Mouse (Mus musculus) fibroblast of lung, adult 2 months (primary cell): ENCODE data around the gene Pde11a.

Source experiments
- DNase-seq: peaks from one replicate; pipeline ENCODE4 v3.0.0-alpha.2; 2011; ENCODE audit warnings: low read depth

Pde11a gene

DNA sequence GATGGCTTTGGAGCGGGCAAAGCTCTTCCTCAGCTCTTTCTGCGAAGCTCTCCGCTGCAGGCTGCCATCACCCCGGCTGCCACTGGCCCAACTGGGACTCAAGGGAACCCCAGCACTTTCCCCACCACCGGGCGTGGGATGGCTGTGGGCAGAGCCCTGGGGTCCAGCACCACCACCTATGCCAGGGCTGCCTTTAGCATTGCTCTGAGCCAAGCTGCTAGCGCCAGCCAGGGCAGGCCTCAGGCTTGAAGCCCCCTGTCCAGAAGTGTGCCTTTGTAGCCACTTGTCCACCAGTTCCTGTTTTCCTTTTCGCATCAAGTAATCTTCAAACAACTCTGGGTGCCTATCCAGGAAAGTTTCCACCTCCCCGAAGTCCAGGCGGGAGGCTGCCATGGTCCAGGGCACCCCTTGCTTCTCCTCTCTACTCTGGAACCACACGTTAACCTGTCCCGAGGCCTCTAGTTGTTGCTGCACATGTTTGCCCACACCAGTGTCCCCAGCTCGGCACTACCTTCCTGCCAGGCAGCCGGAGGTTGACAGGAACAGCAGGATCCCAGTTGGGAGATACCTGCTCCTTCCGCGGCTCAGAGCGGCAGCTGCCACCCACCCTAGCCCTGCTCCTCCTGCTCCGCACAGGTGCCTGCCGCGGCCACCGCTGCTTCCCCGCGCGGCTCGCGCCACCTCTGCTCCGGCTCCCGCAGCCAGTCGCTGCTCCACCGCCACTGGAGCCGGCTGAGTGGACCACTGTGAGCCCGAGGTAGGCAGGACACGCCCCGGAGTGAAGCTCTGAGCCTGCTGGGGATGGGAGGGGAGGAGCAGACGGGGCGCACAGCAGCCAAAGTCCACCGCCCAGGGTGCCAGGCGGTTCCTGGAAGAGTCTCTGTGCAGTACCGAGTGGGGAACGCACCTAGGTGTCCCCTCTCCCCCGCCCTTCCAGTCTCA is at the start of gene Pde11a:
TSS of gene Pde11a (minus strand) at position 560 of the 942 bp plus-strand sequence.
- DNase-seq, result no peak

DNA sequence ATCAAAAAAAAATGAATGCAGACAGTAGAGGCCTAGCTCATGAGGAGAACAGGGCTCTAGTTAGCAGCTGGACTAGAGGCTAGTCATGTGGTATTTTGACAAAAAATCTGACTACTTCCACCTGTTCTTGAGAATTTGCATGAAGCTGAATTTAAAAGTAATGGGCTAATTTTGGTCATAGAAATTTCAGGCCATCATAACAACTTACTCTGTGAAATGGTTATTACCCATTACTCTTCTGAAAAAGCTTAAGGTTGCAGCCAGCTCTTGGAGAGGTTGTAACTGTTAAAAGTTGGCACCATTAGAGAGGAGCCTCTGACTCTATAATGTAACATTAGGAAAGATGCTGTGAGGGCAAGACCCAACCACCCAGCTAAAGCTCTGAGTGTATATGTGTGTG is 48.0 kb upstream of the Pde11a start:
- no peak for DNase-seq

DNA sequence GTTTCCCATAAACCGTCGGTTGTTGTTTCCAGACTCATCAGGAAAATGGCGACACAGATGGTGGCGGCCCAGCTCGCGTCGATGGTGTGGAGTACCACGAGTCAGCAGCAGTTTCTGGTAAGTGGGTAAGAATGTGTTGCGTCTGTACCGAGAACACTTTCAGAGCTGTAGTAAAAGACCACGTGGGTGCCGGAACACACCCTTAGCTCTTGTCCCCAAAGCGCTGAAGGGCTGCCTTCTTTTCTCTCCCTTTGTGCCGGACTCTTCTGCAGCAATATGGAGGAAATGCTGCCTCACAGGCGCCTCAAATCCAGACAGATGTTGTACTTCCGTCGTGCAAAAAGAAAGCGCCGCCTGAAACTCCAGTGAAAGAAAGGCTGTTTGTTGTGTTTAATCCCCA is 40.1 kb upstream of the Pde11a start:
- DNase-seq, result no peak

DNA sequence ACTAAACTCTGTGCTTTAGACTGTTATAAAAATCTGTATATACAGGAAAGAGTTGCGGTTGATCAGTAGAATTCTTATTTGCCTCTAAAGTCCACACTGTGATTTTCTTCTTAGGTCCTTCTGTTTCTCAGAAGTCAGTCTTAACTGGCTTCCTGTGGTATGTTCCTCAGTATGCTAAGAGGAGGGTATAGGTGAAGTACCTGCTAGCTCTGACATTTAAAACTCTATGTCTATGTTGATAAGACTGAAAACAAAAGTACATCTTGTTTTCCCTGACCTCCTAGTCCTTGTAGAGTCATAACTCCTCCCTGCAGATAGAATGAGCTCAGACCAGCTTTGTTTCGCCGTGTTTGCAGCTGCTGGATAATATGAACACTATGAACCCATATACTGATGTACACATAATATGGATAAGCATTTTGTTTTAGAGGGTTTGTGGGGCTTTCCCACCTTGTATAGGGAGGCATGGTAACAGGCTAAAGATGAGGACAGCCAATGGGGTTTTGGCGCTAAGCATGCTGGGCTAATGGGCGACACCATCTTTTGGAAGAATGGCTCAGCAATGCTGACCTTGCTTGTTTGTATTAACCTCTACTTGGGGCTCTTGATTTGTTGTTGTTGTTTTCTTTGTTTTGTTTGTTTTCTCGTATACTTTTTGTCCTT is 36.1 kb upstream of the Pde11a start:
- DNase-seq, result no peak

DNA sequence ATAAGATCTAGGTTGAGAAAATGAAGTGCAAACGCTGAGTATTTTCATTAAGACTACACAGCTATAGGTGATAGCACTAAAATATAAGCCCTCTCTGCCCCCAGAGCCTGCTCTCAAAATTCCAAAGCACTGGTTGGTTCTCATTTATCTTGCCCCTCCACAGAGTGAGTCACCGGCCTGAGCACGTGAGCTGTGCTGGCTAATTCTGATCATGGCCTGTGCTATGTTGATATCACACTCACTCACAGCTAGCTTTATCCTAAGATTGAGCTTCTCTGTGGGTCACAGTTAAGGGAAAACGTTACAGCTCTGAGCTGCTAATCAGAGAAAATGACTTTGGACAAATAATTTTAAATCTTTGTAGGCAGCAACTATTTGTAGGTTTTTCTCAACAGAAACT is 33.7 kb upstream of the Pde11a start:
- DNase-seq, result no peak

DNA sequence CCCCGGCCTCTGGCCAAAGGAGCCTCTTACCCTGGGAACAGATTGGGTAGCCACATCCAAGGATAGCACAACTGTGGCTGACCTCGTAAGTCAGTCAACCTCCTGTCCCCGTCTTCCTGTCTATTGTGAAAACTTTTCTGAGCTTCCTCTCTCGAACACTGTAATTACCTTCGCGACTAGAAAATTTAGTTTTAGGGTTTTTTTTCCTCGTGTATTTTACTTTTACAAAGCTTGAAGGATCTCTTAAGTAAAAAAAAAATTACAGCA is 32.0 kb upstream of the Pde11a start:
- no peak for DNase-seq

DNA sequence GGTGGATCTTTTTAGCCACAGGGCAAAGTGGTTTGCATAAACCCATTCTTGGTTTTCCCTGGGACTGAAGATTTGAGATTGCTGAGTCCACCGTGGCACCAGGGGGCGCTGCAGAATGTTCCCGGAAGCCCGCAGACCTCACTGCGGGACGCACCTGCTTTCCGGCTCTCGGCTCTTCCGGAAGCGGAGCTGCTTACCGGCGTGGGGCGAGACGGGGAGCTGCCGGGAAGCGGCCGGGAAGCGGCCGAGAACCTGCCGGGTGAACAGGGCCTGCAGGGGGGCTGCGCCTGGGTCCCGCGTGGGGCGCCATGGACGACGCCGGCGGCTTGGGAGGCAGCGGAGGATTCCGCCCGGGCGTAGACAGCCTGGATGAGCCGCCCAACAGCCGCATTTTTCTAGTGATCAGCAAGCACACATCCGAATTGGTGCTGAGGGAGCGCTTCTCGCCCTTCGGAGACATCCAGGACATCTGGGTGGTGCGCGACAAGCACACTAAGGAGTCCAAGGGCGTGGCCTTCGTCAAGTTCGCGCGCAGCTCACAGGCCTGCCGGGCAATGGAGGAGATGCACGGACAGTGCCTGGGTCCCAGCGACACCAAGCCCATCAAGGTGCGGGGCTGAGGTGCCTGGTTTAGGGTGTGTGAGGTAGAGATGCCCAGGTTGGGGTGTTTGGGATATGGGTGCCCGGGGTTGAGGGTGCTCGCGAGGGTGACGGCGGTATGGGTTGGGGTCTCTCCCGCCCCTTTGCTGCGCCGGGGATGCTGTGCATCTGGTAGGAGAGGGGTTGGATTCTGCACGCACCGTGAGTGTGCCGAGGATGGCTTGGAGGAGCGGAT is 31.5 kb upstream of the Pde11a start, which contains the start of gene Rbm45:
TSS of gene Rbm45 (plus strand) at position 164 of the 835 bp plus-strand sequence.
- DNase-seq, result peak; percentile 33

DNA sequence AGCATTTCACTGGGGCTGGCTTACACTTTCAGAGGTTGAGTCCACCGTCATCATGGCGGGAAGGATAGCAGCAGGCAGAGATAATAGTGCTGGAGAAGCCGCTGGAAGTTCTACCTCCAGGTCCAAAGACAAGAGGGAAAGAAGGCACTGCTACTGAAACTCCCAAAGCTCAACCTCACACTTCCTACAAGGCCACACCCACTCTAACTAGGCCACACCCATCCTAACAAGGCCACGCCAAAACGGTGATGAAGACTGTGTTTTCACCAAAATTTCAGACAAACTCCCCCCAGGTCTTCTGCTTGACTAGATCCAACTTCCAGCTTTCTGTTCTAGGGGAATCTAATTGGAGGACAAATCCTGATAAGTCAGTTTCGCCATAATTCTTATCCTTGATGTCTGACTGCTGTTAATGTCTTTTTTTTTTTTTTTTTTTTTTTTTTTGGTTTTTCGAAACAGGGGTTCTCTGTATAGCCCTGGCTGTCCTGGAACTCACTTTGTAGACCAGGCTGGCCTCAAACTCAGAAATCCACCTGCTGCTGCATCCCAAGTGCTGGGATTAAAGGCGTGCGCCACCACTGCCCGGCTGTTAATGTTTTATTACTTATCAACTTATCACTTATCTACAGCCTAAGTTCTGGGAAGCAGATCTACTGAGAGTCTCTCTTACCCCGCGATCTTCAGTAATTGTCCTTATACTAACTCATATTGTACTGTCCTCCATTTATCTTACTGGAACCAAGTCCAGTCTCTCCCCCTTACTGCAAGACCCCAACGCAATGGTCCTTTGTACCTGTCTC is 30.5 kb upstream of the Pde11a start:
- no peak for DNase-seq

DNA sequence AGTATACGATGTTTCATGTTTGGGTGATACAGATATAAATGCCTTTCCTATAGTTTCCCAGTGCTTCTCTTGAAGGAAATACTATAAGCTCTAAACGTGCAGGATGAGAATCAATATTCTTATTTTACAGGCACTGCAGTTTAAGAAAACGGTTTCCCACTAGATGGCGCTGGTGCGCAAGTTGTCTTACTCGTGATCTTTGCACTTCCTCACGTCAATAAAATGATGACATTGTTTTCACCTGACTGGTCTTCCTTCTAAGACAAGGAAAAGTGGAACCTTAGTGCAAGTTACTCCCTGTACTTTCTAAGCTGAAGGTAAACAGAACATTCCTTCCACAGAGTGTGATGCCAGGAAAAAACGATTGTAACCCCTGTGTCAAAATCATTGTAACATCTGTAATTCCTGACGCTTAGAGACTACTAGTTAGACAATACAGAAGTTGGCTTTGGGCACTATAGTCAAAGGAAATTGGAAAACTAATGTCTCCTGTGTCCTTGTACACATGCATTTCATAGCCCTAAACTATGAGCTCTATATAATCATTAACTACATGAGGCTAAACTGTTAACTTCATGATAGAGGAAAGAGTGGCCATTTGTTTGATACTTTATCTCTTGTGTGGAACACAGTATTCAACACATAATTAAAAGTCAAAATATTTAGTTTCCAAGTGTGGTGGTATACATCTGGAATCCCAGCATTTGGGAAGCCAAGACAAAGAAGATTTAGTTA is 28.8 kb upstream of the Pde11a start:
- peak; percentile 44 for DNase-seq

DNA sequence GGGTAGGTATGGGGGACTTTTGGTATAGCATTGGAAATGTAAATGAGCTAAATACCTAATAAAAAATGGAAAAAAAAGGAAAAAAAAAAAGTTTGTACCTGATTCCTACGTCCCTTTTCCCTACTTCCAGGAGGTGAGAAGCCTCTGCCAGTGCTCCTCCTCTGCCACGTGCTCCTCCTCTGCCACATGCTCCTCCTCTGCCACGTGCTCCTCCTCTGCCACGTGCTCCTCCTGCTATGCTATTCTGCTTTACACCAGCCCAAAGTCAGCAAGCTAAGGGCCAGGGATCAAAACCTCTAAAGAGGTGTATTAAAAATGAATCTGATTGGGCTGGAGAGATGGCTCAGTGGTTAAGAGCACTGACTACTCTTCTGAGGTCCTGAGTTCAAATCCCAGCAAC is 27.2 kb upstream of the Pde11a start:
- no peak for DNase-seq

DNA sequence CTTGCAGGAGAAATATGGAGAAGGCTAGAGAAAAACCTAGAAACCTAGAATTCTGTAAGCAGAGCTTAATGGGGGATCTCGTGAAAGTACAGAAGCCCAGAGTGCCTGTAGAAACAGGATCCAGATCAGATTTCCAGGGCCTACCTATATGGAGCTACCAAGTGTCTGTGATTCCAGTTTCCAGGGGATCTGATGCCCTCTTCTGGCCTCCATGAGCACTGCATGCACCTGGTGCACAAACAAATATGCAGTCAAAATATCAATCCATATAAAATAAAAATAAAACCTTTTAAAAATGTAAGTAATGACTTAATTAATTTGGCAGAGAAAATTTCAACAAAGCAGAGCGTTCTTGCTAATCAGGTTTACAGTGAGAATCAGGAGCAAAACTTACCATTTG is 23.5 kb upstream of the Pde11a start:
- no peak for DNase-seq

DNA sequence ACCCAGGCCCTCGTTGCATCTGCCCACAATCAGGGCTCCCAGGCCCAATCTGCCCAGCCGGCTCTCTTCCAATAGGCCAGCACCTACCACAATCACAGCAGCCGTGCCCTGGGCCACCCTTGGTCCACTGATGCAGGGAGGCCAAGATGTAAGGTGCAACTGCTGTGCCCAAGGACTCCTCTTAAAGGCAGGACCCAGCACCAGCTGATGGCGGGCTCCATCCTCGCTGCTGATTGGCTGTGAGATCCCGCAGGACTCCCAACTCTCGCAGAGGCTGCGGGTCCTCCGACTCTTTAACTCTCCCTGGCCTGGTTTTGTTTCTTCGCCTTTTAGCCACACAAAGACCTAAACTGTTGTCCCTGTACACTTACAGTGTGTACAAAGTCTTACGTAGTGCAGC is 21.7 kb upstream of the Pde11a start, which contains the start of gene Cyct:
TSS of gene Cyct (minus strand) at position 225 of the 400 bp plus-strand sequence.
- DNase-seq, result no peak

DNA sequence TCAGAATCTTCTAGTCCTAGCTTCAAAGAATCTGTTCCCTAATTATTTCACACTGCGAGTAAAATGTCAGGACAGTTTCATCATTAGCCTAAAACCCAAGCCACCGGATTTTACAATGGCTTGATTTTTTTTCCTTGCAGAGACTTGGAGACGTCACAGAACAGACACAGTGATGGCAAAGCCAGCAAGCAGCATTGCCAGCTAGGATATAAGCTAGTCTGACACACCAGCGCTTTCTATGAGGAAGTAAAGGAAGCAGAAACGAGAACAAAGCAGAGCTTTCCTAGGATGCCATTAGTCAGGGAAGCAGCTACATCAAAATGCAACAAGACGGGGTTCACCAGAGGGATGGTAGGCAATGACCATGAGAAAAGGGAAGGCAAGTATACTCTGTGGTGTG is 9.3 kb upstream of the Pde11a start:
- DNase-seq, result no peak

DNA sequence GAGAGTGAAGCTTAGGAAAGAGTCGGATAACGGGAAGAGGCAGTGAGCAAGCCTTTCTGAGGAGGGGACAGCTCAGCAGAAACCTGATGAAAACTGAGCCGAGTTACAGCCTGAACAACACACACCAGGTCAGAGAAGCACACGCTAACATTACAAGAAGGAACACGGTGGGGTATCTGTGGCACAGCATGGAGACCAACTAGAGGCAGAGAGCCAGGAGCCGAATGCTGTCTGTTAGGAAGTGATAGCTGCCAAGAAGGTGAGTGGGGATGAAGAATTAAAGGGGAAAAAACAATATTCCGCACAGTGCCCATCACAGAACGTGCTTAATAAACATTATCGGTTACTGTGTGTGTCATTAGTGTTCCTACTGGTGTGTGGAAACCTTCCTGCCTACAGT is 3.6 kb upstream of the Pde11a start:
- no peak for DNase-seq

DNA sequence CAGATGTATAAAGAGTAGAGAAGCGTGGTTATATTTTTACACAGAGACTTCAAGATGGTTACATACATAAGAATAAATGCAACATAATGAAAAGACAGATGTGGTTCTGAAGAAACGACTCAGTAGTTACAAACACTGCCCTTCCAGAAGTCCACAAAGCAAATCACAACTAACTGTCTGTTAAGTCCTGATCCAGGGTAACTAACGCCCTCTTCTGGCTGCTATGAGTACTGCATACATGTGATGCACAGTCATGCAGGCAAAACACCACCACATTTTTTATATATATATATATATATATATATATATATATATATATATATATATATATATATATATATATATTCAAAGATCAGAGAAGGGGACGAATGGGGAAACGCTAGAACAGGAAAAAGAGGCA is 4.0 kb downstream of the Pde11a start:
- no peak for DNase-seq

DNA sequence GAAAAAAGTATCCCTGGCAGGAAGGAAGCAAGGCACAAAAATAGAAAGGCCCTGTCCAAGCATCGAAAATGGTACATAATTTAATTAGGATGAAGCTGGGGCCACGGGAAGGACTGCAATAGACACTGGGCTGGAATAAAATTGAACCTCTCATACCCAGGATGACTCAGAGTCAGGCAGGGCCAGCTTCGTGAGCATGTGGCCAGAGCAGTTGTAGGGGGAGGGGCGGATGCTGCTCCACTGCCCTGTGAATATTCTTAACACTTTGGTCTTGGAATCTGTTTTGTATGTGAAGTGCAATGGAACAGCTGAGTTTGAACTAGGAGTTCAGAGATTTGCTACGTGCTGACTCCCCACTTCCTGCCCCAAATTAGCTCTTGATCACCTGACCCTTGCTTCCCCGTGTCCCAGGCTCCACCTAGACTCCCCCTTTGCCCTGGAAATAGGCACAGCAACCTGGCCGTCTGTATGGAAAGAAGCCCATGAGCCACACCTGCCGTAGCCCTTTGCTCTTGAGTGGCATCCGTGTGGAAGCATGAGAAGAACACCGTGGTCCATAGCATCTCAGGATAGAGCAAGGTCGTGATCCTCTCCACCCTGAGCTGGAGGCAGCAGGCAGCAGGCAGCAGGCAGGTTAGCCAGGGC is 6.3 kb downstream of the Pde11a start:
- DNase-seq, result peak; percentile 16

DNA sequence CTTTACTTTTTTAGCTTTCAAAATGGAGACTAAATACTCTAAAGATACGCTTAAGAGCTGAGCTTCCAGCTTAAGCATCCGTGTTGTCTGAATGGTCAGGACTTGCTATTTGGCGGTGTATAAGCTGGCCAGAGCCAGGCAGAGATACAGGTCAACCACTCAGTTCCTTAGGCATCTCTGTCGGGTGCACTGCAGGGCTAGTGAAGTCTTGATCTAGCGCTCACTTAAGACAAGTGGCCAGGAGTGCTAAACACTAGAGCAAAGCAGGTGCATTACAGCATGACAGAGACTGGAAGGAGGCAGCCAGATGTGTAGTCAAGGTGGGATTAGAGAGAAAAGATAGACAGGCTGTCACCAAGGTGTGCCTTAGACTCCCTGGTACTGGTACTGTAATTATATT is 8.5 kb downstream of the Pde11a start:
- no peak for DNase-seq

DNA sequence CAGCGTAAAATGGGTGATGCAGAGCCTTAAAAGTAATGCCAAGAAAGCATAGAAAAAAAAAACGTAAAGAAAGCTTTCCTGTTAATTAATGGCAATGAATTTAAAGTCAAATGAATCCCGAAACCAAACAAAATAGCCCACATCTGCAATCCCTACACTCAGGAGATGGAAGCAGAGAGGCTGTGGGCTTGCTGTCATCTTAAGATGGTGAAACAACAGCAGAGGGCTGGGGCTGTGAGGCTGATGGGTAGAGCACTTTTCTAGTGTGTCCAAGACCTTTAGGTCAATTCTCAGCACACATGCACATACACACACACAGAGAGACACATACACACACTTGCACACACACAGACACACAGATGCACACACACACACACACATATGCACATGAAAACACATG is 12.4 kb downstream of the Pde11a start:
- no peak for DNase-seq

DNA sequence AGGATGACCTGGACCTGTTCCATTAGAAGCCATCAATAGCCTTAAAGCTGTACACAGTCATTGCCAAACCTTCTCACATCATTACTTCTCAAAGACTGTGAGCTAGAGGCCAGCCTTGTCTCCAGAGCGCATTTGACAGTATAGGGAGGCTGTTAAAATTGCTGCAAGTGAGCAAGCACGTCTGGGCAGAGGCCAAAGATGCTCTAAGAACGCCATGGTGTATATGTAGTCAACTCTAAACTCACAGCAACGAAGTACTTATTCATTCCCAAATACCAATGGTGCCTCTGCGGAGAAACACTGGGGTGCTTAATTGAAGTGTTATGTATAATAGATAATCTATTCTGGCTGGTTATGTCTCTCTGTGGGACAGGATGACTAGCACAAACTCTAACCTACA is 14.1 kb downstream of the Pde11a start:
- no peak for DNase-seq

DNA sequence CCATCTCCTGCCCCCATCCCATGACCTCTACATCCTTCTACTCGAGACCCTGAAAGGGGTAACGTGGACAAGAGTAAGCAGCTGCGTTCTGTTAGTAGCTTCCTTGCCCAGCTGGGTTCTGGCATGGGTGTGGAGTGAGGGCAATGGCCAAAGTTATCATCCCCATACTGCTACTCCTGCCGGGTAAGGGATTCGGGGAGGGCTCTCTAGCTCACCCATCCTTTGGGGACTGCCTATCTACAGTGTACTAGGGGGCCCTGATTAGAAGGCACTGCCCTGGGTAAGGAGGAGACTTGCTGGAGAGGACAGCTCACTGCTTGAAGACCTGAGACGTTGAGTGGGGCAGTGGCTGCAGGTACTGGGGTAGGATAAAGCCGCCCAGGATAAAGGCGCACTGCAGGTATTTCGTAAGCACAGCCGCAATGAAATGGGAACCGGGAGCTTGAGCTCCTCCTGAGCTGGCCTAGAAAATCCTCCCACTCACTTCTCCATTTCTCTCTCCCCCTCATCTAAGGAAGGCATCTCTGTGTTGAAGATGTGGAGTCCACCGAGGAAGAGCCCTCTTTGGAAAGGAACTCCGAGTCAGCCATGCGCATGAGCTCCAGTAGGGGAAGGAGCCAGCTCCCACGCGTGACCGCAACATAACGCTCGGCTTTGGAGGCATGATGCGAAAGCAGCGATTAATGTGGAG is 15.2 kb downstream of the Pde11a start:
- DNase-seq, result no peak
